Mouse (Mus musculus) lung, postnatal 0 days (tissue): ENCODE measurements at regions not wholly inside any gene's neighbourhood (a gene's known extent, or its start where the extent isn't known, plus 50 kb on each side); places are given as distances from the start of the nearest gene placed in this dataset.

ENCODE experiments used
- ATAC-seq: fragments of 200-750 bp; cut with Nextera tagmentation; 2 replicates; pipeline ENCODE4 v1.8.0; 2017; ENCODE audit warnings: moderate library complexity
- DNase-seq: peaks from one replicate; pipeline ENCODE4 v3.0.0-alpha.2; 2016; ENCODE audit warnings: low spot score
- H3K27ac ChIP-seq: fragments of 300-500 bp; sonication (generic); 2 replicates; pipeline ENCODE4 v1.5.1; 2014; ENCODE audit warnings: antibody characterized with exemption, mild to moderate bottlenecking, low read length, mixed read lengths
- H3K27me3 ChIP-seq: fragments of 300-500 bp; sonication (generic); replicated peaks from 2 replicates; pipeline ENCODE4 v1.6.1; 2014; ENCODE audit warnings: low read length, mixed read lengths; ENCODE audit not compliant: insufficient read depth
- H3K36me3 ChIP-seq: fragments of 300-500 bp; sonication (generic); 2 replicates; pipeline ENCODE4 v1.6.1; 2014; ENCODE audit warnings: low read length, mixed read lengths; ENCODE audit not compliant: insufficient read depth
- H3K4me1 ChIP-seq: fragments of 300-500 bp; sonication (generic); 2 replicates; pipeline ENCODE4 v1.6.1; 2014; ENCODE audit warnings: antibody characterized with exemption, low read depth, low read length, mixed read lengths; ENCODE audit not compliant: insufficient read depth
- H3K4me2 ChIP-seq: fragments of 300-500 bp; sonication (generic); replicated peaks from 2 replicates; pipeline ENCODE4 v1.6.1; 2014; ENCODE audit warnings: low read depth, mild to moderate bottlenecking, low read length, moderate library complexity, mixed read lengths
- H3K4me3 ChIP-seq: fragments of 300-500 bp; sonication (generic); 2 replicates; pipeline ENCODE4 v1.5.1; 2014; ENCODE audit warnings: low read depth, low read length
- H3K9ac ChIP-seq: fragments of 300-500 bp; sonication (generic); replicated peaks from 2 replicates; pipeline ENCODE4 v1.6.1; 2014; ENCODE audit warnings: low read depth, mild to moderate bottlenecking
- H3K9me3 ChIP-seq: fragments of 300-500 bp; sonication (generic); 2 replicates; pipeline ENCODE4 v1.6.1; 2016; ENCODE audit warnings: low read length, mixed read lengths
- CTCF ChIP-seq: IDR thresholded peaks from 2 replicates; pipeline ENCODE4 v1.5.1; 2016; ENCODE audit warnings: antibody characterized with exemption, mild to moderate bottlenecking
- EP300 ChIP-seq: IDR thresholded peaks from 2 replicates; pipeline ENCODE4 v1.6.1; 2016; ENCODE audit warnings: antibody characterized with exemption, mild to moderate bottlenecking, control low read depth
- WGBS: fragments of 180-500 bp; shearing (Covaris S2); extraction: QIAGEN DNeasy Blood & Tissue Kit; methylation state at CpG from one replicate; pipeline ENCODE4 v1.1.7; 2014; 5-methylcytosine and 5-hydroxymethylcytosine counted together

DNA sequence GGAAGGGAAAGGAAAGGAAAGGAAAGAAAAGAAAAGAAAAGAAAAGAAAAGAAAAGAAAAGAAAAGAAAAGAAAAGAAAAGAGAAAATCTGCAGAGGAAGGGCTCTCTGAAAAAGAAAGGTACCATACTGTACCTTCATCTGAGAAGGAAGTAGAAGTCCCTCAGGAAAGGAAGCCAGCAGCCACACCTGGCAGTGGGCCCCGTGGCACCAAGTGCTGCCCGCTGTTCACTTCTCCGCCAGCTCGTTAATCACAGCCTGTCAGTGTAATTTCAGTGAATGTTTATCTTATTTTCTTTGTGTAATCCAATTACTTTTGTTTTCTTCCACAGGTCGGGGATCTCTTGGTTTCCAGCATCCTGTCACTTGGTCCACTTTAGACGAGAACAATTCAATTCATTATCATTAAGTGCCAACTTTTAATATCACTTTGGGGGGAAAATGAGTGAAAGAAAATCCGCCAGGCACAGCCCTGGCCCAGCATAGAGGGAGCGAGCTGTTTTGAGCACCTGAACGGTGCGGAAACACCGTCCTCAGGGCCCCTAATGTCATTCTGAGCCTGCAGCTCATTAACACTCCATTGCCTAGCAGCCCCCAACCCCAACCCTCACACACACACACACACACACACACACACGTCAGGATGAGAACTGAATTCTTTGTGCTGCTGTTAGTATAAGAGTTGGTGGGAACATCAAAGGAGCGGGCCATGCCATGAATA, 309.7 kb downstream of the Irx2 start:
- Histone ChIP-seq H3K9me3 (no peaks in the 10 kb centered on the region), H3K4me3 (no peak overlapping the region), H3K36me3 (no peaks in the 10 kb centered on the region), H3K4me1 (no peaks in the 10 kb centered on the region), H3K27ac (no peak overlapping the region), H3K4me2 (no peak overlapping the region), H3K27me3 (no peaks in the 10 kb centered on the region), H3K9ac (no peak overlapping the region)
- WGBS, result 25% methylated on average over 13 of the region's 13 CpGs
- no peak for TF ChIP-seq CTCF
- no peak for TF ChIP-seq EP300
- no peak for DNase-seq
- no peak for ATAC-seq

DNA sequence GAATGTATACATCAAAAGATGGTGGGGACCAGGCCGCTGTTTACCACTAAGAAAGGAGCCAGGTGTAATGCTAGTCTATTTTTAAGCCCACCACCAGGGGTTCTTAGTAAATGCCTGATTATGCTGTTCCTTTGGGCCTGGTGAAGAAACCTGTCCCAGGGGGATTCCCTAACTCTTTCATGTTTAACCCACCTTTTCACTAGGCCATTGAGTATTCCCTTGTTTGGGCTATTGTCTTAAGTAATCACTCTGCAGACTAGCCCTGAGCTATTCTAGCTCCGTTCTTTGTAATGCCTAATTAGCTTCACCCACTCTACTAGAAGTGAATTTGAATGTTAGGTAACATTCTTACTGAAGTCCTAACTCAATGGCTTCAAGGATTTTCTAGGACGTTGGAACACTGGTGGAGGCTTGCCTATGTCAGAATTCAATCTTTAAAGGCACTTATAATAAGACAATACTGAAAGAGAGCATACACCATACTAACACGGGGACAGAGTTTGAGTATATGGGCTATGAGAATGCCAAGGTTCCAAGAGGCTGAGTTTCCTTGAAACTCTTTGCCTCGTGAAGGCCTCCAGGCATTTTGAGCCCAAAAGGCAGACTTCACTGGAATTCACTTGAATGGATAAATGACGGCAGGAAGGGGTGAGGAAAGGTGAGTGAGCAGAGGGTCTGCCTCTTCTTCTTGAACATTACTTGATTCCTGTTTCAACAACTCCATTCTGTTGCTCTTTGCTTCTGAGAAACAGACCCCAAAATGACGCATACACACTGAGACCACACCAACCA, 312.7 kb upstream of the Irx4 start:
- no peak overlapping the region for H3K27ac ChIP-seq
- no peak for ATAC-seq
- 66% methylated on average over 7 of the region's 7 CpGs for WGBS
- H3K4me2 ChIP-seq, result no peak overlapping the region
- DNase-seq, result no peak
- H3K4me3 ChIP-seq, result no peak overlapping the region
- H3K9me3 ChIP-seq, result no peaks in the 10 kb centered on the region
- H3K27me3 ChIP-seq, result no peaks in the 10 kb centered on the region
- no peaks in the 10 kb centered on the region for H3K36me3 ChIP-seq
- H3K9ac ChIP-seq, result no peak overlapping the region
- no peaks in the 10 kb centered on the region for H3K4me1 ChIP-seq
- TF ChIP-seq EP300 (no peak), CTCF (no peak)

DNA sequence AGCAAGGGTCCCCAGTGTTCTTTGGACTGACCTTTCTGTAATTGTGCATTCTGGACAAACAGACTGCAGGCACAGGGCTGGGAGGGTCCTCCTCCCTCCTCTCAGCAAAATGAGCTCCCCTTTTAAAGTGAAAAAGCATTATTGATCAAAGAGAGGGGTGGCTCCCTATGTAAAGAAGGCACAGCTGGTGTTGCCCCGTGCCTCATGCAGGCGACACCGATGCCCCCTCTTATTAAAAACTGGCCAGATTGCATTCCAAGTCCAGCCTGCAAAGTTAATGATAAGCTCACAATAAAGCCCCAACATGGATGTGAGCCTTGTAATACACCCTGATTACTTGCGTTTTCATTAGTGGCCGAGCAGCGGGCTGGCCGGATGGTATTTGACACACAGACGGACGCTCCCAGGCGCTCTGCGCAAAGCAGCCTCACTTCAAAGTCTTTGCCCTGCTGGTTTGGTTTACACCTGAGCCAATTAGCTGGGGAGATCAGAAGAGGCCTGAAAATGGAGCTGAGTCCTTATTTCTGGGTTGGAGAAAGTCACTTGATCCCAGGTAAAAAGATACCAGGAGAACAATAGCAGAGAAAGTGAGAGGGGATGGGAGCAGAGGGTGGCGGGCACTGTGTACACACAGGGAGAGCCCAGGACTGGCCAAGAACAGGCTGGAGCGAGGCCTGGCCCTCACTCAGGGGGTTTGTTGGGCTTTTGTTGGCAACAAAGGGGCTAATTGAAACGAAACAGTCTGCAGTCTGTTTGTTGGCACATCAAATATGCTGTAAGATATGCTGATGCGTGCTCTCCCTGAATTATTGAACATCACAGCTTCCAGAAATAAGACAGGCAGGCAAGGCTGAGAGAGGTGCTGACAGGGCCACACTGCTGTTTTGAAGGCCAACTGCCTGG, 301.4 kb upstream of the Irx4 start:
- H3K4me2 ChIP-seq, result no peak overlapping the region
- ATAC-seq (no peak), DNase-seq (no peak)
- H3K27me3 ChIP-seq, result no peaks in the 10 kb centered on the region
- H3K9ac ChIP-seq, result no peak overlapping the region
- H3K9me3 ChIP-seq, result no peaks in the 10 kb centered on the region
- WGBS, result 26% methylated on average over 15 of the region's 15 CpGs
- TF ChIP-seq EP300, result no peak
- no peak for TF ChIP-seq CTCF
- H3K4me3 ChIP-seq, result no peak overlapping the region
- no peak overlapping the region for H3K27ac ChIP-seq
- H3K4me1 ChIP-seq, result no peaks in the 10 kb centered on the region
- H3K36me3 ChIP-seq, result no peaks in the 10 kb centered on the region

DNA sequence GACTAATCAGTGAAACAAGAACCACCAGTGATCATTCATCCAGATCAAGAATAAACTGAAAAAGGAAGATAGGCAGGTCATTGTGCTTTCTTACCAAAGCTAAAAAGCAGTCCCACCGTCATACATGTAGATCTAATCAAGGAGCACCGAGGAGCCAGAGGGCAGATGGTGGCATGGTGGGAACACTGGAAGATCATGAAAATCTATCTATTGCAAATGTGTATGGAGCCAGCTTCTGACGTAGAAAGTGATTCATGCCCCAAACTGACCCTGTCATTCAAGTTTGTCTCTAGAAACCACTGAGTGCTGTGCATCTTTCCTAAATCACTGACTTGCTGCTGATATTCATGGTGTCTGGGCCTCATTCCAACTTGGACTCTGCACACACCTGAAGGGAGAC, 299.0 kb upstream of the Irx4 start:
- 81% methylated on average over 3 of the region's 3 CpGs for WGBS
- no peaks in the 10 kb centered on the region for H3K27me3 ChIP-seq
- H3K27ac ChIP-seq, result no peak overlapping the region
- TF ChIP-seq CTCF (no peak), EP300 (no peak)
- no peaks in the 10 kb centered on the region for H3K36me3 ChIP-seq
- no peak overlapping the region for H3K9ac ChIP-seq
- DNase-seq, result no peak
- H3K4me3 ChIP-seq, result no peak overlapping the region
- no peak for ATAC-seq
- no peaks in the 10 kb centered on the region for H3K9me3 ChIP-seq
- H3K4me1 ChIP-seq, result no peaks in the 10 kb centered on the region
- no peak overlapping the region for H3K4me2 ChIP-seq

DNA sequence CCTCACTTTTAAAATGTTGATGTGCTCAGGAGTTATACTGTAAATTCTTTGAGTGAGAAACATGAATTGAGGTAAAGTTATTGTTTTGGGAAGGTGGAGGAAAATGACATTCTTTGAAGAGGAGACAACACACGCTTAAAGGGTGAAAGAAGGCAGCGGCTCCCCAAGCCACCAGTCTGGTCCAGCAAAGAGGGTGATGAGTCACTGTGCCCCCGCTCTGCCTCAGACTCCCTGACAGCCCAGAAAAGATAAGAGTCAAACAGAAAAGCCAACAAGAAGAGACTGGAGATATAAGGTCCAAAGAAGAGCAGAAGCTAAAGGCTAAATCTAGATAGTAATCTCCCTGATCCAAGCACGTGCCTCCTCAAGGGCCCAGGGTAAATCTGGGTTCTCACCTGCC, 288.1 kb upstream of the Irx4 start:
- Histone ChIP-seq H3K4me2 (no peak overlapping the region), H3K27me3 (no peaks in the 10 kb centered on the region), H3K9me3 (no peaks in the 10 kb centered on the region), H3K36me3 (no peaks in the 10 kb centered on the region), H3K4me1 (no peaks in the 10 kb centered on the region), H3K4me3 (no peak overlapping the region), H3K9ac (no peak overlapping the region), H3K27ac (no peak overlapping the region)
- no peak for TF ChIP-seq CTCF
- no peak for TF ChIP-seq EP300
- DNase-seq (no peak), ATAC-seq (no peak)
- 70% methylated on average over 4 of the region's 4 CpGs for WGBS

DNA sequence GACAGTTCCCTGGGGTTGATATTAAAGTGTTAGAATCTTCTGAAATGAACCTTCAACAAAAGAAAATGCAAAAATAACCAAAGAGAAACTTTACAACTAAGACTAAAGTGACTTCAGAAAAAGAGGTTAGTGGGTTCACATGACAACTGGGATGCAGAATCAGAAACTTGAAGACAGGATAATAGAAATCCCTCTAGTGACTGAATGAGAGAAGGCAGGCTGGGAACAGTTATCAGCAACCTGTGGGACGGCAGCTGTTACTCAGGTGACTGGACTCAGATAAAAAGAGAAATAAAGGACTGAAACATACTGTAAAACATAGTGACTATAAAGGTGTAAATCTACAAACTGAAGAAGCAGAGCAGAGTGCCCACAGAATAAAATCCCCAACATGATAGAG, 287.4 kb upstream of the Irx4 start:
- Histone ChIP-seq H3K9me3 (no peaks in the 10 kb centered on the region), H3K4me3 (no peak overlapping the region), H3K36me3 (no peaks in the 10 kb centered on the region), H3K27me3 (no peaks in the 10 kb centered on the region), H3K4me1 (no peaks in the 10 kb centered on the region), H3K4me2 (no peak overlapping the region), H3K27ac (no peak overlapping the region), H3K9ac (no peak overlapping the region)
- DNase-seq (no peak), ATAC-seq (no peak)
- TF ChIP-seq EP300, result no peak
- TF ChIP-seq CTCF, result no peak
- 15% methylated on average over 1 of the region's 1 CpGs for WGBS
